Comparison of ENCODE assay signal across 31 mouse cellular contexts in the genomic region with DNA sequence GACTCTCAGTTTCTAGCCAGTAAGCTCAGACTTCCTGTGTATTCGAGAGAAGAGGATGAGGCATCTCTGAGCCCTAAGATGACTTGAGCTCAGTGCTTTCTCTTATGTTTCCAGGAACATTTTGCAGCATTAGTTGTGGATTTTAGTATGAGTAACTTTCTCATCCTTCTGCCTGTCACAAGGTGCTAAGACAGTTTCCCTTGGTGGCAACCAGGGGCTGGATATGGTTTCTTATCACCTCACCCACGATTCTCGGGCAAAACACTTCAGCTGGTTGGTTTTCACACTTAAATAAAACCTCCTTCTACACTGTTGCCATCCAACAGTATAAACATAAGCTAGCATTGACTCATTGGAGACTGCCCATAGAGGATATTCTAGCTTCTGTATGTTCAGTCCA.
DNase-seq lines count a peak whose midpoint lies in the region; ATAC-seq lines count a peak whose summit lies in the region.
"Had no signal": no experiment of that assay in that cellular context is flagged by ENCODE, and none has a peak within 500 bp of the region (broad histone marks: within the 10 kb centered on the region; RNA-seq: fewer than 3 reads in every experiment).

No protein-coding gene starts in this region.

- H3K27ac ChIP-seq in forebrain, embryonic 16.5 days (ENCODE audit: low read length): no peak overlapping the region
- H3K27ac ChIP-seq: embryonic facial prominence, embryonic 10.5 days; embryonic facial prominence, embryonic 15.5 days; forebrain, embryonic 12.5 days; hindbrain, embryonic 13.5 days; kidney, postnatal 0 days; liver, embryonic 14.5 days had no signal

- 0 out of 2 replicates have a peak, but pooled peaks cover 2% of the 10 kb centered on the region for H3K27me3 ChIP-seq in forebrain, embryonic 16.5 days (replicated peaks; ENCODE audit: control insufficient read depth, insufficient read depth, low read length)
- H3K27me3 ChIP-seq: CH12.LX; embryonic facial prominence, embryonic 15.5 days; forebrain, embryonic 12.5 days; hindbrain, embryonic 13.5 days had no signal

- intact Hi-C loops in left cerebral cortex, postnatal 14 days (cut with DNase I): no loop called here
- intact Hi-C loops in left cerebral cortex, postnatal 4 days (cut with DNase I): no loop called here

- WGBS in forebrain, embryonic 16.5 days: 86% methylated on average over 3 of the region's 3 CpGs

- H3K4me3 ChIP-seq in forebrain, embryonic 16.5 days (replicated peaks; ENCODE audit: low read length): no peak overlapping the region
- H3K4me3 ChIP-seq: embryonic facial prominence, embryonic 10.5 days; embryonic facial prominence, embryonic 15.5 days; forebrain, embryonic 12.5 days; hindbrain, embryonic 13.5 days had no signal

- no peak for DNase-seq in frontal cortex, postnatal 14 days (ENCODE audit: low spot score in 2 of 2)
- DNase-seq in left cerebral cortex, postnatal 14 days (ENCODE audit: low spot score in 2 of 2): peak; percentile 3 to 43
- no peak for DNase-seq in left cerebral cortex, postnatal 4 days
- peak; percentile 8 to 17 for DNase-seq in right cerebral cortex, postnatal 36 days (ENCODE audit: low spot score in 2 of 2)
- no peak for DNase-seq in right cerebral cortex, postnatal 14 days
- DNase-seq: adrenal gland, adult 2 months; adrenal gland, postnatal 36 days; cerebellum, adult 8-10 months; cerebellum, postnatal 25 days; gastrocnemius, postnatal 14 days; heart, adult 18-20 months; heart, postnatal 4 days; kidney, adult 8-10 months; kidney, postnatal 4 days; layer of hippocampus, postnatal 36 days; liver; lung, adult 2 months; lung, postnatal 14 days; midbrain, embryonic 14.5 days had no signal

- H3K36me3 ChIP-seq in forebrain, embryonic 16.5 days (ENCODE audit: control insufficient read depth, insufficient read depth): no peaks in the 10 kb centered on the region
- H3K36me3 ChIP-seq: embryonic facial prominence, embryonic 15.5 days; forebrain, embryonic 12.5 days; hindbrain, embryonic 13.5 days had no signal

- H3K9ac ChIP-seq in forebrain, embryonic 16.5 days (replicated peaks; ENCODE audit: low read depth, low read length): no peak overlapping the region
- H3K9ac ChIP-seq: embryonic facial prominence, embryonic 15.5 days; forebrain, embryonic 12.5 days; hindbrain, embryonic 13.5 days; liver, embryonic 14.5 days had no signal

- H3K4me2 ChIP-seq in forebrain, embryonic 16.5 days (ENCODE audit: low read length): no peak overlapping the region
- H3K4me2 ChIP-seq: embryonic facial prominence, embryonic 15.5 days; forebrain, embryonic 12.5 days; heart, embryonic 11.5 days; hindbrain, embryonic 13.5 days had no signal

- peak; percentile 80 for ATAC-seq in frontal cortex, adult (ENCODE audit: low TSS enrichment)
- no peak for ATAC-seq in forebrain, embryonic 16.5 days
- ATAC-seq: activated CD4-positive, CD25-positive, alpha-beta regulatory T cell, adult 4 months; intestine, embryonic 16.5 days had no signal

- no peaks in the 10 kb centered on the region for H3K4me1 ChIP-seq in forebrain, embryonic 16.5 days (replicated peaks; ENCODE audit: control insufficient read depth, insufficient read depth, low read length)

- no peaks in the 10 kb centered on the region for H3K9me3 ChIP-seq in forebrain, embryonic 16.5 days (ENCODE audit: control insufficient read depth, low read length)
- H3K9me3 ChIP-seq: embryonic facial prominence, embryonic 10.5 days; embryonic facial prominence, embryonic 15.5 days; forebrain, embryonic 12.5 days; hindbrain, embryonic 13.5 days had no signal

Comparison
In these comparisons a context has a peak if more than half of its experiments do, and no peak if none do; other contexts are left out.
1. DNase-seq: peak in left cerebral cortex, postnatal 14 days (2 of 2) and right cerebral cortex, postnatal 36 days (2 of 2); none in frontal cortex, postnatal 14 days (0 of 2), left cerebral cortex, postnatal 4 days (single experiment) and right cerebral cortex, postnatal 14 days (single experiment).